Mouse (Mus musculus) leukemia stem cell, adult 10-12 weeks (primary cell): Measurements from ENCODE around the gene Fut1. TPM values are rescaled to one million over a fixed set of nuclear protein-coding genes. Genes with fewer than 3 reads are reported as not detected.

Source experiments
- polyA plus RNA-seq: library from polyadenylated mRNA; stranded (reverse); fragments of >175 nt; gene quantifications from 2 replicates; pipeline ENCODE4 v1.2.3, GENCODE M21; 2012; ENCODE audit warnings: low replicate concordance

Gene Fut1
- polyA plus RNA-seq, result not detected in 2 replicates

DNA sequence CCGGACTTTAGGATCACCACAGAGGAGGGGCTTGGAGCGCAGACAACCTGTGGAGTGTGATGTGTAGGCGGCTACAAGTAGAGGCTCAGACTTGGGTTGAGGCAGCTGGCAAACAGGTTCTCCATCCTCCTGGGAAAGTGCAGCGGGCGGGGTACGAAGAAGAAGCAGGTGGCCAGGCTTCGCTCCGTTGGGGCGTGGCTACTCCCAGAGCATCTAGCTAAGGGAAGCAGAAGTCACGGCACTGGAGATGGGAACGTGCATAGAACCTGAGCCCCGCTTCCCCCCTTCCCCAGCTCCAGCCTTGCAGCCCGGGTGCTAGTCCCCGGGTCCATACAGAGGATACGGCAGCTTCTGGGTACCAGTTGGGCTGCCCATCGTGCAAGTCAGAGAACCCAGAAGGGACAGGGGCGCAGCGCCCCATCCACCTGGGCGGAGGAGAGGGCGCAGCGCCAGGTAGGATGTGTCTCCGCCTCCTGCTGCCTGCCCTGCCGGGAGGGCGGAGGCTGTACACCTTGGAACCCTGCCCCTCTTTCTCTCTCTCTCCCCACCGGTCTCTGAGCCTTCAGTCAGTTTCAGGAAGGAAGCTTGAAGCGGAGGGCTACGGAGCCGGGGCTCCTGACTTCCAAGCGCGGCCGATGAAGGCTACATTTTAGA, at the start of gene Fut1:
TSS of gene Fut1 (plus strand) at position 248 of the 654 bp plus-strand sequence.

DNA sequence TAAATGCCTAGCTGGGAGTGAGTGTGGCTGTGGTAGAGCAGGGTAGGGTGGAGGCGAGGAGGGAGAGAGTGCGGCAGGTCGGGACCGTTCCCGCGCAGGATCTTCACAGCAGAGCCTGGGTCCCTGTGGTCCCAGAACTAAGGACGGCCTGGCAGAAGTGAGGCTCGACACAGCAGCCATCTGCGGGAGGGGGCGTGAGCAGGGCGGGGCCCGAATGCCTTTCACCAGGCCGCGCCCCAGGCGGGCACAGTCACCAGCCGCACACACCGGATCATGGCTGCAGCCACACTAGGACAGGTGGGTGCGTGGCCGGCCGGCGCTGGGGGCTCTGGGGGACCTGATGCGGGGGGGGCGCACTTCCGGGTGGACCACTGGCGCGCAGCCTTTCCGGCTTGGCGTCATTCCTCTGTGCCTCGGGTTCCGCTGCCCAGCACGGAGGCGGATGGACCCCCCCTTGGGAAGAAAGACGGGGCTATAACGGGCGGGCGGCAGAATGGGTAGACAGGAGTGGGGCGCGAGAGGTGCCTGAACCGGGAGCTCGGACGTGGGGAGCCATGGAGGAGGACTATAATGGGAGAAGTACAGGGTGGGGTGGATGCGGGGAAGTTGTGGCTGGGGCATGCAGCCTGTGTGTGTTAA, 46.9 kb upstream of the Fut1 start, which contains the start of gene Bcat2:
TSS of gene Bcat2 (plus strand) at position 51 of the 639 bp plus-strand sequence.

GRCm38 (mm10) chr7:45621443-45621842, 4.4 kb downstream of the Fut1 start, which contains the start of gene Izumo1:
Gene Izumo1 (plus strand): TSS chr7:45621811.

GRCm38 (mm10) chr7:45627261-45627660, 10.2 kb downstream of the Fut1 start, which contains the start of gene Rasip1:
Gene Rasip1 (plus strand): TSS chr7:45627488.

GRCm38 (mm10) chr7:45639561-45640027, 22.5 kb downstream of the Fut1 start, which contains the start of gene Mamstr:
Gene Mamstr (plus strand): TSS chr7:45639977.

DNA sequence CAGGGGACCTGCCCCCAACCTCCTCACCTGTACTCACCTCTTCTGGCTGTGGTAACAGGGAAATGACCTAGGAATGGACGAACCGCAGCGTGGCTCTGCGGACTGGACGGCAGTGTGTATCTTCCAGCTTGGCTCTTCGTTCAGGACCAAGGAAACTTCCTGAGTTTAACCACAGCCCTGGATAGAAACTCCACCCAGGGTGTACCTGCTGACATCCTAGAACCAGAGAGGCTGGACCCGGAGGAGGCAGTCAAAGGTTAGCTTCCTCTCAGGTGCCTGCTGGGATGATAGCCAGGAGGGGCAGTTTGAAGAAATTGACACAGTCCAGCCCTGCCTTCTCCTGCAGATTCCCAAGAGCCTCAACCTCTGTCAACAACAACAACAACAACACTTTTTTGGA, 49.1 kb downstream of the Fut1 start, which contains the start of gene Fut2:
TSS of gene Fut2 (minus strand) at position 234 of the 400 bp plus-strand sequence.

Other genes with a start within 250 kb of the Fut1 start
- gene Lin7b, start 246.7 kb upstream of the Fut1 start, polyA plus RNA-seq, result 0.80 TPM in 1 of 2 replicates, not detected in the other
- 650 and 741 TPM in 2 replicates for gene Snrnp70, start 221.5 kb upstream of the Fut1 start, polyA plus RNA-seq
- gene Kcna7, start 211.6 kb upstream of the Fut1 start, polyA plus RNA-seq, result not detected in 2 replicates
- not detected in 2 replicates for gene Ntf5, start 203.6 kb upstream of the Fut1 start, polyA plus RNA-seq
- gene Lhb, start 196.5 kb upstream of the Fut1 start, polyA plus RNA-seq, result not detected in 2 replicates
- 11.4 and 11.8 TPM in 2 replicates for gene Gys1, start 182.4 kb upstream of the Fut1 start, polyA plus RNA-seq
- gene Ruvbl2, start 179.2 kb upstream of the Fut1 start, polyA plus RNA-seq, result 293 and 559 TPM in 2 replicates
- 5,681 and 8,825 TPM in 2 replicates for gene Ftl1, start 157.4 kb upstream of the Fut1 start, polyA plus RNA-seq
- 180 and 264 TPM in 2 replicates for gene Bax, start 150.4 kb upstream of the Fut1 start, polyA plus RNA-seq
- 0.27 and 0.61 TPM in 2 replicates for gene Tulp2, start 135.4 kb upstream of the Fut1 start, polyA plus RNA-seq
- gene Gm45808, start 130.5 kb upstream of the Fut1 start, polyA plus RNA-seq, result not detected in 2 replicates
- 0.83 and 1.7 TPM in 2 replicates for gene Dhdh, start 128.5 kb upstream of the Fut1 start, polyA plus RNA-seq
- 344 and 572 TPM in 2 replicates for gene Nucb1, start 106.9 kb upstream of the Fut1 start, polyA plus RNA-seq
- 200 and 371 TPM in 2 replicates for gene Ppp1r15a, start 91.0 kb upstream of the Fut1 start, polyA plus RNA-seq
- 2.0 and 2.8 TPM in 2 replicates for gene Plekha4, start 91.0 kb upstream of the Fut1 start, polyA plus RNA-seq
- 0.29 and 1.3 TPM in 2 replicates for gene Hsd17b14, start 62.4 kb upstream of the Fut1 start, polyA plus RNA-seq
- 17.8 and 57.8 TPM in 2 replicates for gene Bcat2, start 47.1 kb upstream of the Fut1 start, polyA plus RNA-seq
- gene Fgf21, start 1.8 kb upstream of the Fut1 start, polyA plus RNA-seq, result 0.52 TPM in 1 of 2 replicates, not detected in the other
- 0.42 and 0.64 TPM in 2 replicates for gene Izumo1, start 4.5 kb downstream of the Fut1 start, polyA plus RNA-seq
- gene Rasip1, start 10.2 kb downstream of the Fut1 start, polyA plus RNA-seq, result 4.3 and 5.9 TPM in 2 replicates
- 0.10 and 0.50 TPM in 2 replicates for gene Mamstr, start 22.7 kb downstream of the Fut1 start, polyA plus RNA-seq
- gene Fut2, start 49.1 kb downstream of the Fut1 start, polyA plus RNA-seq, result not detected in 2 replicates
- 0.69 and 0.93 TPM in 2 replicates for gene Ntn5, start 66.7 kb downstream of the Fut1 start, polyA plus RNA-seq
- not detected in 2 replicates for gene Sec1, start 77.1 kb downstream of the Fut1 start, polyA plus RNA-seq
- 0.55 TPM in 1 of 2 replicates, not detected in the other for gene Car11, start 82.6 kb downstream of the Fut1 start, polyA plus RNA-seq
- 7.1 and 10.3 TPM in 2 replicates for gene Dbp, start 87.8 kb downstream of the Fut1 start, polyA plus RNA-seq
- gene Rpl18, start 98.2 kb downstream of the Fut1 start, polyA plus RNA-seq, result 7,435 and 17,506 TPM in 2 replicates
- gene Sphk2, start 100.7 kb downstream of the Fut1 start, polyA plus RNA-seq, result 120 and 196 TPM in 2 replicates
- gene Fam83e, start 103.9 kb downstream of the Fut1 start, polyA plus RNA-seq, result 2.5 and 3.1 TPM in 2 replicates
- gene Spaca4, start 108.5 kb downstream of the Fut1 start, polyA plus RNA-seq, result not detected in 2 replicates
- gene Lmtk3, start 166.4 kb downstream of the Fut1 start, polyA plus RNA-seq, result 0.23 and 0.87 TPM in 2 replicates
- not detected in 2 replicates for gene Sult2b1, start 167.4 kb downstream of the Fut1 start, polyA plus RNA-seq
- gene Cyth2, start 197.3 kb downstream of the Fut1 start, polyA plus RNA-seq, result 111 and 339 TPM in 2 replicates
- 0.52 and 0.74 TPM in 2 replicates for gene Kcnj14, start 207.5 kb downstream of the Fut1 start, polyA plus RNA-seq
- 35.1 and 38.4 TPM in 2 replicates for gene Grwd1, start 213.7 kb downstream of the Fut1 start, polyA plus RNA-seq